Mouse (Mus musculus): ENCODE measurements around the gene Slc12a9.

Slc12a9 gene

GRCm38 (mm10) chr5:137307071-137307912, 26.1 kb downstream of the Slc12a9 start, which contains the start of gene Srrt:
Gene Srrt, minus strand, starts transcription at chr5:137307674.
- DNase-seq, result peak; percentile 95

- no peak for DNase-seq
Measured at GRCm38 (mm10) chr5:137306439-137307005, 26.9 kb downstream of the Slc12a9 start.

- DNase-seq, result no peak
Measured at GRCm38 (mm10) chr5:137305822-137306221, 27.6 kb downstream of the Slc12a9 start.

GRCm38 (mm10) chr5:137304816-137305215, 28.6 kb downstream of the Slc12a9 start:
- no peak for DNase-seq

GRCm38 (mm10) chr5:137304165-137304564, 29.2 kb downstream of the Slc12a9 start:
- DNase-seq, result no peak

GRCm38 (mm10) chr5:137303609-137304008, 29.8 kb downstream of the Slc12a9 start:
- no peak for DNase-seq

GRCm38 (mm10) chr5:137301253-137301652, 32.1 kb downstream of the Slc12a9 start:
- DNase-seq, result peak; percentile 55

- DNase-seq, result no peak
Measured at GRCm38 (mm10) chr5:137299240-137299639, 34.2 kb downstream of the Slc12a9 start.

- DNase-seq, result no peak
Measured at GRCm38 (mm10) chr5:137297126-137297525, 36.3 kb downstream of the Slc12a9 start.

GRCm38 (mm10) chr5:137295712-137296111, 37.7 kb downstream of the Slc12a9 start:
- no peak for DNase-seq

- DNase-seq, result no peak
Measured at GRCm38 (mm10) chr5:137295296-137295695, 38.1 kb downstream of the Slc12a9 start.

GRCm38 (mm10) chr5:137294744-137295093, 38.7 kb downstream of the Slc12a9 start:
- no peak for DNase-seq

GRCm38 (mm10) chr5:137293839-137294743, 39.3 kb downstream of the Slc12a9 start, which contains the start of gene Ufsp1:
Gene Ufsp1, plus strand, starts transcription at chr5:137294629.
- DNase-seq, result peak; percentile 98

- DNase-seq, result peak; percentile 91
Measured at GRCm38 (mm10) chr5:137293282-137293681, 40.1 kb downstream of the Slc12a9 start.

GRCm38 (mm10) chr5:137291381-137291926, 41.9 kb downstream of the Slc12a9 start:
- no peak for DNase-seq

GRCm38 (mm10) chr5:137290677-137291076, 42.7 kb downstream of the Slc12a9 start:
- peak; percentile 78 for DNase-seq

- no peak for DNase-seq
Measured at GRCm38 (mm10) chr5:137289591-137290365, 43.6 kb downstream of the Slc12a9 start.

GRCm38 (mm10) chr5:137288999-137289470, 44.4 kb downstream of the Slc12a9 start:
- DNase-seq, result no peak

- no peak for DNase-seq
Measured at GRCm38 (mm10) chr5:137287953-137288743, 45.2 kb downstream of the Slc12a9 start.

- no peak for DNase-seq
Measured at GRCm38 (mm10) chr5:137287032-137287952, 46.1 kb downstream of the Slc12a9 start, which contains the start of gene Ache. Gene Ache, plus strand, starts transcription at chr5:137287519.
